Mouse (Mus musculus): ENCODE results near the gene Rab27a.
"Not testable (repeated sequence)": the region's sequence is repeated elsewhere in the genome, so short reads cannot be mapped to it uniquely, and the experiment has no call there.

The Rab27a gene

GRCm38 (mm10) chr9:73045711-73046110 lies 1.1 kb downstream of the Rab27a start:
- DNase-seq (ENCODE audit: low read depth, low spot score) = no peak

- no peak for DNase-seq (ENCODE audit: low read depth, low spot score)
Measured at GRCm38 (mm10) chr9:73047906-73048305, 3.3 kb downstream of the Rab27a start.

GRCm38 (mm10) chr9:73048927-73049326 lies 4.3 kb downstream of the Rab27a start:
- no peak for DNase-seq (ENCODE audit: low read depth, low spot score)

GRCm38 (mm10) chr9:73049833-73050232 lies 5.2 kb downstream of the Rab27a start:
- DNase-seq (ENCODE audit: low read depth, low spot score) = no peak

- no peak for DNase-seq (ENCODE audit: low read depth, low spot score)
Measured at GRCm38 (mm10) chr9:73050606-73051005, 6.0 kb downstream of the Rab27a start.

DNA sequence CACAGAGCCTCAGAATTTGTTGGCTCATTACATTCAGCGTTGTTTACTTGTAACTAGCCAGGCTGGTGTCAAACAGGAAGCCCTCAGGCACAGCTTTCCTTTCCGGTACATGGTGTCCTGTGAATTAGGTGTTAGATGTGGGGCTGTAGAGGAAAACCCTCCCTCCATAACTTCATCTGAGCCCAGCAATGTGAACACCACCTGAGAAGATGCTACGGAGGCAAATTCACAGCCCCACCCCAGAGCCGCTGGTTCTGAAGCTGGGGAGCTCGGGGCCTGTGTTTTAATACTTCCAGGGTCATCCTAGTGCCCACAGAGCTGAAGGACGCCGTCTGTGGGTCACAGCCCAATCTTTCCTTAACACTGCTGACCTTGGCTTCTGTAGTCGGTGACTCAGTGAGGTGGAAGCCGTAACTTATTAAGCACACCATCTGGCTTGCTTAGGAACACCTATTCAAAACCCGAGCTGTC lies 10.8 kb downstream of the Rab27a start:
- no peak for DNase-seq (ENCODE audit: low read depth, low spot score)

- no peak for DNase-seq (ENCODE audit: low read depth, low spot score)
Measured at GRCm38 (mm10) chr9:73059224-73059623, 14.6 kb downstream of the Rab27a start.

- DNase-seq (ENCODE audit: low read depth, low spot score) = peak; percentile 34
Measured at GRCm38 (mm10) chr9:73063621-73064290, 19.1 kb downstream of the Rab27a start.

DNA sequence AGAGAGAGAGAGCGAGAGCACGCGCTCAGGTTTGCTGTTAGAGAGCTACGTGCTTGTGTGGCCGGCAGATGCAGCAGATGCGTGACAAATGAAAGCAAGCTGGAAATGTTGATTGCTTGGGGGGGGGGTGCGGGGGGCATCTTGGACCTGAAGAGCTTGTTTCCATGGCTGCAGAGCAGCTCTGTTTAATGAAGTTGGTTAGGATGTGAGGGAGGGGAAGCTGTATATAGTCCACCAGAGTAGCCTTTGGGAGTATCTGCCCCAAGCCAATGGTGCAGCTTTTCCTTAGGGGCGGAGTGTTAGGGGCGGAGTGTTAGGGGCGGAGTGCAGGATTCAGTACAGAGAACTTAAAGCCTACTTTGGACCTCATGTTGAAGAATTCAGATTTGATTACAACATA lies 22.4 kb downstream of the Rab27a start:
- peak; percentile 56 for DNase-seq (ENCODE audit: low read depth, low spot score)

- peak; percentile 50 for DNase-seq (ENCODE audit: low read depth, low spot score)
Measured at GRCm38 (mm10) chr9:73068230-73068679, 23.6 kb downstream of the Rab27a start.

GRCm38 (mm10) chr9:73068688-73069087 lies 24.0 kb downstream of the Rab27a start:
- no peak for DNase-seq (ENCODE audit: low read depth, low spot score)

DNA sequence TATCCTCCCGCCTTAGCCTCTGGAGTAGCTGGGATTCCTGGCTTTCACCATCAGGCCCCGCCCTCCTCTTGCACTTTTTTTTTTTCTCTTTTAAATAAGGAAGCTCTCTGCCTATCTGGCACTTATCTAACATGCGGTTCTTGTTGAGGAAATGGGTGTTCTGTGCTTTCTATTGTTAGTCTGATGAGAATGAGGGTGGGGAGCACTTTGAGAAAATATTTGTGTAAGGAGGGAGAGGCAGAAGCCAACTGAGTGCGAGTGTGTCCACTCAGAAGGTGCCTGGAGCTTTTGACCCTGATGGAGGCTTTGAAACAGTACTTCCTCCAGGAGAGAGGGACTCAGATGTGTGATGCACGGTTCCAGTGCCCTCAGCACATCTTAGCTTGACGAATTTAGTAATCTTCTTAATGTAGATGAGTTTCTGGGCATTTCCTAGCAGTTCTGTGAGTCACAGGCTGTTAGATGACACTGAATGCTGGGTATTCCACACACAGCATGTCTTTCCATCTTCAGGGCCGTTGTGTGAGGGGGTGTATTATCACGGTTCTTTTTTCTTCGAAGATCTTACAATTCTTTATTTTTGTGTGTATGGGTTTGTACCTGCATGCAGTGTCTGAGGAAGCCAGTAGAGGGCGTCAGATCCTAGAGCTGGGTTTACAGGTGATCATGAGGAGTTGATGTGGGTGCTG lies 26.5 kb downstream of the Rab27a start:
- DNase-seq (ENCODE audit: low read depth, low spot score) = no peak

- DNase-seq (ENCODE audit: low read depth, low spot score) = no peak
Measured at GRCm38 (mm10) chr9:73072426-73072825, 27.8 kb downstream of the Rab27a start.

DNA sequence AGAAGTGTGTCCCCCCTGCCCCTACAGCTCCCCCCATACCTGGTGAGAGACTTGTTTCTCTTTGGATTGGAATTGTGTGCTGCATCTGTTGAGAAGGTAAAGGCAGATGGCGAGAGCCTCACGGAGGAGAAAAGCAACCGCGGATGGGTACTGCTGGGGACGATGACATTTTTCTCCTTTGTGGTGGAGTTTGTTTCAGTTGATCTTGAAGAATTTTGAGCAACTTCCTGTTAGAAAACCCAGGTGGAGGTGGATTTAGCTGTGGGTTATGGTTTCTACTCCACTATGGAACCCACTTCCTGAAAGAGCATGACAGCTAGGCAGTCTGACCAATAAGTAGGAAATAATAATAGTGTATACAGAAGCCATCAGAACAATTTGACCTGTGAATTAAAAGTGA lies 28.5 kb downstream of the Rab27a start:
- no peak for DNase-seq (ENCODE audit: low read depth, low spot score)

- not testable (repeated sequence) for DNase-seq (ENCODE audit: low read depth, low spot score)
Measured at GRCm38 (mm10) chr9:73079349-73079748, 34.7 kb downstream of the Rab27a start.

- no peak for DNase-seq (ENCODE audit: low read depth, low spot score)
Measured at GRCm38 (mm10) chr9:73079801-73080325, 35.2 kb downstream of the Rab27a start.

DNA sequence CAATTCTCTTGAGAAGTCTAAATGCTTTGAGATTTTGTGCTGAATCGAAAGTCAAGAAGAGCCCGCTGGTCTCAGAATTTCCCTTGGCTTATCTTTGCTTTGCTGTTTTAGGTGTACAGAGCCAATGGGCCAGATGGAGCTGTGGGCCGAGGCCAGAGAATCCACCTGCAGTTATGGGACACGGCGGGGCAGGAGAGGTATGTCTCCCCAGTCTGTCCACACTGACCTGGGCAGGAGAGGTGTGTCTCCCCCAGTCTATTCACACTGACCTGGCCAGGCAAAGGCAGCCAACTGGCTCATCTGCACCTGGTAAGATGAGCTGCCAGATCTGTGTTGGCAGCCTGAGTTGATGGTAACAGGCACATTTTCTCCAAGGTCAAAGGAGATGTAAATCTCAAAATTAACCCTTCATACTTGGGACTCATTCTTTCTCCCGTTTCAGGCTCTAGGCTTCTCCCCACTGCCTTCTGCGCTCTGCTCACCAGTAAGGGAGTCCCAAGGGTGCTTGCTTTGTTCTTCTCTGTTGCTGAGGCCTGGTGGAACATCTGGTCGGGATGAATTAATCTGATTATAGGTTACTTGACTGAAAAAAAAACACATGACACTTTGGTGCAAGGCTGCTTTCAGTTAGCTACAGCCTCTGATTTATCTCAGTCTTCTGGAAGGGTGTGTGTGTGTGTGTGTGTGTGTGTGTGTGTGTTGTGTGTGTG lies 37.8 kb downstream of the Rab27a start:
- no peak for DNase-seq (ENCODE audit: low read depth, low spot score)

- no peak for DNase-seq (ENCODE audit: low read depth, low spot score)
Measured at GRCm38 (mm10) chr9:73083956-73084355, 39.3 kb downstream of the Rab27a start.

GRCm38 (mm10) chr9:73085845-73086244 lies 41.2 kb downstream of the Rab27a start:
- no peak for DNase-seq (ENCODE audit: low read depth, low spot score)

- no peak for DNase-seq (ENCODE audit: low read depth, low spot score)
Measured at GRCm38 (mm10) chr9:73087121-73087520, 42.5 kb downstream of the Rab27a start.

DNA sequence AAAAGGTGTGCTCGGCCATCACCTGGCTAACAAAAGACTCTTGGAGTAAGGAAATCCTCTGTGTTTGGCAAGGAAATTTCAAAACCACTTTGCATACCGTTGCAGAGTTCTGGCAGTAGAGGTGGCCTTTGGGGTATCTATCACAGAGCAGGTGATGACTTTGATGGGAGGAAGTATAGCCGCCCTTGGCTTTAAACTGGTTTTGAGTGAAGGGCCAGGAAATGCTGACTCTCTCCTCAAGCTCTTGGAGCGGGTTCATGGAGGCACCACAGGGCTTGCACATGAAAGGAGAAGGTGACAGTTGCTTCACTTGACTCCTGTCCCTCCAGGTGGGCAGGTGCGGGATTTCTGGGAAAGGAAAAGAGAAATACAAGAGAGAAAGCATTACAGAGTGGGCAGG lies 42.9 kb downstream of the Rab27a start:
- no peak for DNase-seq (ENCODE audit: low read depth, low spot score)

DNA sequence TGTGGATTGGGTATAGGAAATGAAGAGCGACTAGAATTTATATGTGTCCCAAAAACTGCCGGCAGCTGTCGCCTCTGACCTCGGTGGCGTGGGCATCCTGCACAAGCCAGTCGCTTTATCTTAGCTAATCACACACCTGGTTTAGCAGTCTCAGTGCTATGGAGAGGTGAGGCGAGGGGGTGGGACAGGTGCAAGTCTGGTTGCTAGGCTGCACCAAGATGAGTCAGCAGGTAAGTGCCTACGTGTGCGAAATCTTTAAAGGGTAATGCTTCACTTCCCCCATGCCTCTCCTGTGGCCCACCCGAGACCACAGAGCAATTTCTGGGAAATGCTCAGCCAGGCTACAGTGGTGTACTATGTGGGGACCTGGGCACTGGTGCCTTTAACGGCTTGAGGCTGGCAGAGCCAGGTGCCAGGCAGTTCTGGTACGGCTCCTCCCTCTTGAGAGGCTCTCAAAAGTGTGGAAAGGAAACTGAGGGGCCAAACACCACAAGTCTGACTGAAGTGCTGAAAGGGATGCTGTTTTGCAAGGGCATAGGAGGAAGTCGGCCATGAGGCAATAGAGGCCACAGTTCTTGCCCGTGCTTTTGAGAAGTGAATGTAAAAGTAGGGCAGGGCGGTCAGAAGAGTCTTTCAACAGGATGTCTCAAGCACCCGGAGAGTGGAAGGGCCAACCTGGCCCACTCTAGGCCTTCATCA lies 44.7 kb downstream of the Rab27a start:
- no peak for DNase-seq (ENCODE audit: low read depth, low spot score)

Measured in mesoderm, embryonic 11.5 days (tissue).